Mouse (Mus musculus): ENCODE data around the gene Gucy1a1. TPM values are rescaled to one million over a fixed set of nuclear protein-coding genes. Genes with fewer than 3 reads are reported as not detected.

Gucy1a1 gene
- polyA plus RNA-seq, 1 experiment from 2014 or later: 2.1 TPM

Small RNAs within 50 kb of the gene (microRNA-seq; reads per million reads assigned to microRNA genes)
- not detected for gene Mir7010

Other genes with a start within 250 kb of the Gucy1a1 start
- 3.4 and 5.0 TPM in 2 replicates for gene Ctso, start 213.2 kb downstream of the Gucy1a1 start, polyA plus RNA-seq (2016; fragmentation: Nextera tagmentation; extraction: Ambion mirVana)
- not detected in 2 replicates for gene Tdo2, start 169.6 kb downstream of the Gucy1a1 start, polyA plus RNA-seq (2016; fragmentation: Nextera tagmentation; extraction: Ambion mirVana)
- gene Asic5, start 163.5 kb downstream of the Gucy1a1 start, polyA plus RNA-seq (2016; fragmentation: Nextera tagmentation; extraction: Ambion mirVana): not detected in 2 replicates
- 5.6 and 6.8 TPM in 2 replicates for gene Gucy1b1, start 71.1 kb downstream of the Gucy1a1 start, polyA plus RNA-seq (2016; fragmentation: Nextera tagmentation; extraction: Ambion mirVana)
- gene Map9, start 212.3 kb upstream of the Gucy1a1 start, polyA plus RNA-seq (2016; fragmentation: Nextera tagmentation; extraction: Ambion mirVana): 6.4 and 7.8 TPM in 2 replicates

All from midbrain, embryonic 10.5 days (tissue).